Mouse (Mus musculus) heart, embryonic 15.5 days (tissue): ENCODE results near the gene Olfr1489. TPM values are rescaled to one million over a fixed set of nuclear protein-coding genes. Genes with fewer than 3 reads are reported as not detected.
"Not testable (repeated sequence)": the region's sequence is repeated elsewhere in the genome, so short reads cannot be mapped to it uniquely, and the experiment has no call there.

ENCODE experiments used
- ATAC-seq: fragments of 200-750 bp; cut with Nextera tagmentation; replicated peaks from 2 replicates; pipeline ENCODE4 v1.8.0; 2017; ENCODE audit warnings: low read depth, moderate TSS enrichment; ENCODE audit not compliant: insufficient number of reproducible peaks, insufficient read depth, low FRiP score
- H3K27ac ChIP-seq: fragments of 300-500 bp; sonication (generic); 2 replicates; pipeline ENCODE4 v1.5.1; 2015; ENCODE audit warnings: mild to moderate bottlenecking, inconsistent platforms
- H3K27me3 ChIP-seq: fragments of 300-500 bp; sonication (generic); 2 replicates; pipeline ENCODE4 v1.6.1; 2015; ENCODE audit warnings: inconsistent platforms
- H3K36me3 ChIP-seq: fragments of 300-500 bp; sonication (generic); 2 replicates; pipeline ENCODE4 v1.6.1; 2015; ENCODE audit warnings: mild to moderate bottlenecking, inconsistent platforms
- H3K4me1 ChIP-seq: fragments of 300-500 bp; sonication (generic); replicated peaks from 2 replicates; pipeline ENCODE4 v1.6.1; 2015; ENCODE audit warnings: inconsistent platforms
- H3K4me2 ChIP-seq: fragments of 300-500 bp; sonication (generic); 2 replicates; pipeline ENCODE4 v1.6.1; 2015; ENCODE audit warnings: inconsistent platforms, mild to moderate bottlenecking, moderate library complexity
- H3K4me3 ChIP-seq: fragments of 300-500 bp; sonication (generic); 2 replicates; pipeline ENCODE4 v1.5.1; 2015; ENCODE audit warnings: mild to moderate bottlenecking, inconsistent platforms
- H3K9ac ChIP-seq: fragments of 300-500 bp; sonication (generic); 2 replicates; pipeline ENCODE4 v1.6.1; 2015; ENCODE audit warnings: mild to moderate bottlenecking, inconsistent platforms
- H3K9me3 ChIP-seq: fragments of 300-500 bp; sonication (generic); replicated peaks from 2 replicates; pipeline ENCODE4 v1.6.1; 2016; ENCODE audit warnings: inconsistent platforms
- WGBS: fragments of 180-500 bp; shearing (Covaris S2); methylation state at CpG from one replicate; pipeline ENCODE4 v1.1.7; 2015; ENCODE audit warnings: mixed read lengths; 5-methylcytosine and 5-hydroxymethylcytosine counted together
- microRNA-seq: library from miRNA; unstranded; fragments of <30 nt; microRNA quantifications from one replicate; pipeline ENCODE4, GENCODE M21; 2016
- polyA plus RNA-seq: library from polyadenylated mRNA; unstranded; fragments of >200 nt; fragmentation: Nextera tagmentation; extraction: Ambion mirVana; gene quantifications from 2 replicates; pipeline ENCODE4 v1.2.1, GENCODE M21; 2015

Olfr1489 gene
- not detected in 2 replicates for polyA plus RNA-seq

- 0 out of 2 replicates have a peak, but pooled peaks cover under 1% of the 10 kb centered on the region for H3K9me3 ChIP-seq
- no peaks in the 10 kb centered on the region for H3K36me3 ChIP-seq
- H3K27ac ChIP-seq = no peak within 1 kb of the TSS
- no peak within 1 kb of the TSS for H3K4me2 ChIP-seq
- H3K27me3 ChIP-seq = no peaks in the 10 kb centered on the region
- no peak for ATAC-seq
- H3K4me1 ChIP-seq = no peaks in the 10 kb centered on the region
- WGBS = 73% methylated on average over 1 of the region's 1 CpGs
- no peak within 1 kb of the TSS for H3K4me3 ChIP-seq
- H3K9ac ChIP-seq = no peak within 1 kb of the TSS
Measured at GRCm38 (mm10) chr19:13631321-13631720, at the start of gene Olfr1489. Olfr1489 (plus strand) TSS chr19:13631621.

GRCm38 (mm10) chr19:13583211-13583610 is 48.2 kb upstream of the Olfr1489 start, which contains the start of gene Olfr1484:
Olfr1484 (plus strand) TSS chr19:13583511.
- Histone ChIP-seq H3K36me3 (no peaks in the 10 kb centered on the region), H3K27me3 (no peaks in the 10 kb centered on the region), H3K4me1 (no peaks in the 10 kb centered on the region), H3K27ac (no peak within 1 kb of the TSS), H3K9me3 (no peaks in the 10 kb centered on the region), H3K9ac (no peak within 1 kb of the TSS), H3K4me2 (no peak within 1 kb of the TSS), H3K4me3 (no peak within 1 kb of the TSS)
- 83% methylated on average over 1 of the region's 1 CpGs for WGBS
- ATAC-seq = no peak

- H3K4me2 ChIP-seq, ATAC-seq, H3K4me3 ChIP-seq, H3K4me1 ChIP-seq, H3K9me3 ChIP-seq, H3K36me3 ChIP-seq, H3K27me3 ChIP-seq, H3K9ac ChIP-seq, H3K27ac ChIP-seq: not testable (repeated sequence)
- WGBS = 84% methylated on average over 2 of the region's 2 CpGs
Measured at GRCm38 (mm10) chr19:13617075-13617474, 14.3 kb upstream of the Olfr1489 start, which contains the start of gene Olfr1487. Olfr1487 (plus strand) TSS chr19:13617375.

DNA sequence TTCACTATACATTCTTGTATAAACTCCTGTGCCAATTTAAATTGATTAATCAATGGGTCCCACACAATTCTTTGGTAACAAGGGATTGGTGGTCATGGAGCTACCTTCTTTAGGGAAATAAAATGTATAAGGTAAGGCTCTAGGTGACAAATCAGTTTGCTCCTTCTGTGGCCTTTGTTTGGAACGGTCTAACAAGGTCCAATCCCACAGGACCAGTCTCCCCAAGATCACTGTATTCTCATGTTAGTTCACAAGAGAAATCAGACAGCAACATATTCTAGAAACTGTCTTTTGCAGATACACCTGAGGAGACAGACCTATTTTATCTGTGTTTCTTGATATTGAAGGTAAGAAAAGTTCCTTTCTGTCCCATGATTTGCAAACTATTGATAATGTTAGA is 19.4 kb downstream of the Olfr1489 start, which contains the start of gene Olfr1490:
Olfr1490 (plus strand) TSS at position 301 of the 400 bp plus-strand sequence.
- no peaks in the 10 kb centered on the region for H3K27me3 ChIP-seq
- H3K36me3 ChIP-seq = no peaks in the 10 kb centered on the region
- H3K9me3 ChIP-seq = no peaks in the 10 kb centered on the region; the same call in 1 of the 2 replicates
- H3K4me2 ChIP-seq = no peak within 1 kb of the TSS
- no peaks in the 10 kb centered on the region for H3K4me1 ChIP-seq
- no peak within 1 kb of the TSS for H3K9ac ChIP-seq
- no peak within 1 kb of the TSS for H3K4me3 ChIP-seq
- no peak for ATAC-seq
- 48% methylated on average over 1 of the region's 1 CpGs for WGBS
- no peak within 1 kb of the TSS for H3K27ac ChIP-seq

Small RNA genes lying within 50 kb of the gene (microRNA-seq; reads per million reads assigned to microRNA genes)
- gene Gm22323 (not detected), gene Gm23931 (not detected)

Other genes starting within 250 kb of the Olfr1489 start
- not detected in 2 replicates for gene Olfr1469, start 223.8 kb upstream of the Olfr1489 start, polyA plus RNA-seq
- gene Olfr1471, start 188.2 kb upstream of the Olfr1489 start, polyA plus RNA-seq = not detected in 2 replicates
- not detected in 2 replicates for gene Olfr1472, start 175.5 kb upstream of the Olfr1489 start, polyA plus RNA-seq
- not detected in 2 replicates for gene Olfr1474, start 162.1 kb upstream of the Olfr1489 start, polyA plus RNA-seq
- gene Olfr1475, start 151.4 kb upstream of the Olfr1489 start, polyA plus RNA-seq = not detected in 2 replicates
- not detected in 2 replicates for gene Olfr1477, start 131.1 kb upstream of the Olfr1489 start, polyA plus RNA-seq
- gene Olfr1480, start 103.7 kb upstream of the Olfr1489 start, polyA plus RNA-seq = not detected in 2 replicates
- not detected in 2 replicates for gene Olfr1484, start 48.1 kb upstream of the Olfr1489 start, polyA plus RNA-seq
- gene Olfr1487, start 14.2 kb upstream of the Olfr1489 start, polyA plus RNA-seq = not detected in 2 replicates
- gene Olfr1490, start 19.5 kb downstream of the Olfr1489 start, polyA plus RNA-seq = not detected in 2 replicates
- gene Olfr1491, start 65.6 kb downstream of the Olfr1489 start, polyA plus RNA-seq = not detected in 2 replicates
- not detected in 2 replicates for gene Olfr1493-ps1, start 91.7 kb downstream of the Olfr1489 start, polyA plus RNA-seq
- not detected in 2 replicates for gene Olfr1494, start 108.1 kb downstream of the Olfr1489 start, polyA plus RNA-seq
- not detected in 2 replicates for gene Olfr1495, start 133.0 kb downstream of the Olfr1489 start, polyA plus RNA-seq
- not detected in 2 replicates for gene Olfr1496, start 146.3 kb downstream of the Olfr1489 start, polyA plus RNA-seq
- gene Olfr1497, start 166.6 kb downstream of the Olfr1489 start, polyA plus RNA-seq = not detected in 2 replicates
- not detected in 2 replicates for gene Olfr1499, start 187.8 kb downstream of the Olfr1489 start, polyA plus RNA-seq
- gene Olfr1500, start 198.9 kb downstream of the Olfr1489 start, polyA plus RNA-seq = not detected in 2 replicates
- gene Olfr1501, start 219.1 kb downstream of the Olfr1489 start, polyA plus RNA-seq = not detected in 2 replicates
- gene Olfr1502, start 230.2 kb downstream of the Olfr1489 start, polyA plus RNA-seq = not detected in 2 replicates